ENCODE assay signal across 24 mouse cellular contexts in genomic region chr9:32411507-32411906, GRCm38 (mm10). TPM values are rescaled to one million over a fixed set of nuclear protein-coding genes. Genes with fewer than 3 reads are reported as not detected.
A peak's percentile ranks its signal among the peaks of the same experiment; 100 is the strongest.
DNase-seq lines count a peak whose midpoint lies in the region; ATAC-seq lines count a peak whose summit lies in the region.
"Had no signal": no experiment of that assay in that cellular context is flagged by ENCODE, and none has a peak within 500 bp of the region (broad histone marks: within the 10 kb centered on the region; RNA-seq: fewer than 3 reads in every experiment).

No protein-coding gene starts in this region.

- WGBS in forebrain, embryonic 11.5 days: 85% methylated on average over 5 of the region's 5 CpGs
- 87% methylated on average over 5 of the region's 5 CpGs for WGBS in forebrain, embryonic 13.5 days
- WGBS in kidney, embryonic 15.5 days: 65% methylated on average over 5 of the region's 5 CpGs
- WGBS in kidney, embryonic 14.5 days: 61% methylated on average over 5 of the region's 5 CpGs
- 81% methylated on average over 5 of the region's 5 CpGs for WGBS in limb, embryonic 10.5 days

- H3K36me3 ChIP-seq in forebrain, embryonic 11.5 days (ENCODE audit: control insufficient read depth, insufficient read depth, low read length): no peaks in the 10 kb centered on the region
- no peaks in the 10 kb centered on the region for H3K36me3 ChIP-seq in forebrain, embryonic 13.5 days (ENCODE audit: poor library complexity, severe bottlenecking)
- no peaks in the 10 kb centered on the region for H3K36me3 ChIP-seq in kidney, embryonic 15.5 days
- H3K36me3 ChIP-seq in kidney, embryonic 14.5 days (ENCODE audit: control insufficient read depth, insufficient read depth, low read length): no peaks in the 10 kb centered on the region
- no peaks in the 10 kb centered on the region for H3K36me3 ChIP-seq in limb, embryonic 10.5 days
- H3K36me3 ChIP-seq: embryonic facial prominence, embryonic 12.5 days; forebrain, embryonic 12.5 days; G1E; heart, embryonic 13.5 days; hindbrain, embryonic 13.5 days had no signal

- no peak for ATAC-seq in forebrain, embryonic 11.5 days (replicated peaks; ENCODE audit: low FRiP score)
- ATAC-seq in forebrain, embryonic 13.5 days: no peak
- peak; percentile 35; the same call in 1 of the 2 replicates for ATAC-seq in kidney, embryonic 15.5 days (replicated peaks; ENCODE audit: low FRiP score)
- no peak for ATAC-seq in kidney, embryonic 14.5 days (ENCODE audit: low FRiP score, low TSS enrichment)
- ATAC-seq in frontal cortex, adult (ENCODE audit: low TSS enrichment): no peak
- ATAC-seq: CD4-positive, CD25-positive, alpha-beta regulatory T cell, adult 4 months; forebrain, postnatal 0 days had no signal

- H3K9ac ChIP-seq in forebrain, embryonic 11.5 days (ENCODE audit: low read length): no peak overlapping the region
- H3K9ac ChIP-seq in forebrain, embryonic 13.5 days: no peak overlapping the region
- H3K9ac ChIP-seq in kidney, embryonic 15.5 days: no peak overlapping the region
- no peak overlapping the region for H3K9ac ChIP-seq in kidney, embryonic 14.5 days (ENCODE audit: low read depth, low read length)
- H3K9ac ChIP-seq: embryonic facial prominence, embryonic 12.5 days; forebrain, embryonic 12.5 days; forebrain, postnatal 0 days; heart, embryonic 13.5 days; hindbrain, embryonic 13.5 days had no signal

- no peak overlapping the region for H3K4me3 ChIP-seq in forebrain, embryonic 11.5 days (ENCODE audit: low read depth, low read length)
- H3K4me3 ChIP-seq in forebrain, embryonic 13.5 days: no peak overlapping the region
- H3K4me3 ChIP-seq in kidney, embryonic 15.5 days (replicated peaks): no peak overlapping the region
- H3K4me3 ChIP-seq in kidney, embryonic 14.5 days (ENCODE audit: low read length): no peak overlapping the region
- H3K4me3 ChIP-seq in limb, embryonic 10.5 days: no peak overlapping the region
- H3K4me3 ChIP-seq: embryonic facial prominence, embryonic 12.5 days; forebrain, embryonic 12.5 days; gastrocnemius, adult 2 months; heart, embryonic 13.5 days; hindbrain, embryonic 13.5 days had no signal

- no peak overlapping the region for H3K27ac ChIP-seq in forebrain, embryonic 11.5 days (ENCODE audit: low read depth, low read length)
- H3K27ac ChIP-seq in forebrain, embryonic 13.5 days: no peak overlapping the region
- H3K27ac ChIP-seq in kidney, embryonic 15.5 days: no peak overlapping the region
- H3K27ac ChIP-seq in kidney, embryonic 14.5 days (ENCODE audit: low read depth, low read length): no peak overlapping the region; the same call in 1 of the 2 replicates
- H3K27ac ChIP-seq in limb, embryonic 10.5 days: peak overlapping the region; percentile 99; the same call in 1 of the 2 replicates
- H3K27ac ChIP-seq: embryonic facial prominence, embryonic 12.5 days; forebrain, embryonic 12.5 days; gastrocnemius, adult 2 months; heart, embryonic 13.5 days; hindbrain, embryonic 13.5 days had no signal

- H3K9me3 ChIP-seq in forebrain, embryonic 11.5 days (ENCODE audit: control insufficient read depth, low read length): no peaks in the 10 kb centered on the region
- H3K9me3 ChIP-seq in forebrain, embryonic 13.5 days (replicated peaks): no peaks in the 10 kb centered on the region
- no peaks in the 10 kb centered on the region for H3K9me3 ChIP-seq in kidney, embryonic 15.5 days (replicated peaks)
- H3K9me3 ChIP-seq in kidney, embryonic 14.5 days (ENCODE audit: control insufficient read depth, low read length): no peaks in the 10 kb centered on the region
- no peaks in the 10 kb centered on the region for H3K9me3 ChIP-seq in limb, embryonic 10.5 days (replicated peaks)
- H3K9me3 ChIP-seq: embryonic facial prominence, embryonic 12.5 days; forebrain, embryonic 12.5 days; heart, embryonic 13.5 days; hindbrain, embryonic 13.5 days had no signal

- H3K4me1 ChIP-seq in forebrain, embryonic 11.5 days (replicated peaks; ENCODE audit: control insufficient read depth, insufficient read depth, low read length): peaks cover 7% of the 10 kb centered on the region
- peaks cover 13% of the 10 kb centered on the region; the same call in 1 of the 2 replicates for H3K4me1 ChIP-seq in forebrain, embryonic 13.5 days
- H3K4me1 ChIP-seq in kidney, embryonic 15.5 days: peaks cover 17% of the 10 kb centered on the region
- peaks cover 18% of the 10 kb centered on the region; the same call in 1 of the 2 replicates for H3K4me1 ChIP-seq in kidney, embryonic 14.5 days (ENCODE audit: control insufficient read depth, insufficient read depth, low read length)
- peaks cover 35% of the 10 kb centered on the region for H3K4me1 ChIP-seq in limb, embryonic 10.5 days

- H3K4me2 ChIP-seq in forebrain, embryonic 11.5 days (ENCODE audit: low read depth, low read length, severe bottlenecking): no peak overlapping the region
- no peak overlapping the region for H3K4me2 ChIP-seq in forebrain, embryonic 13.5 days
- no peak overlapping the region for H3K4me2 ChIP-seq in kidney, embryonic 15.5 days
- no peak overlapping the region for H3K4me2 ChIP-seq in kidney, embryonic 14.5 days (replicated peaks; ENCODE audit: low read depth, low read length)
- H3K4me2 ChIP-seq: embryonic facial prominence, embryonic 12.5 days; forebrain, embryonic 12.5 days; heart, embryonic 13.5 days; hindbrain, embryonic 13.5 days had no signal

- peak; percentile 30 for DNase-seq in forebrain, embryonic 11.5 days (ENCODE audit: low spot score)
- DNase-seq in kidney, postnatal 10 days: peak; percentile 58
- DNase-seq in limb, embryonic 10.5 days (ENCODE audit: low spot score): no peak
- DNase-seq: adrenal gland, adult 8-10 months; adrenal gland, postnatal 36 days; B cell, adult 2 months; cerebellum, adult 2 months; cerebellum, postnatal 14 days; embryo, embryonic 11 days; forebrain, postnatal 0 days; gastrocnemius, adult 2 months; gastrocnemius, postnatal 25 days; heart, postnatal 36 days had no signal

- peaks cover 55% of the 10 kb centered on the region for H3K27me3 ChIP-seq in forebrain, embryonic 11.5 days (ENCODE audit: control insufficient read depth, insufficient read depth, low read length)
- H3K27me3 ChIP-seq in forebrain, embryonic 13.5 days: peaks cover 81% of the 10 kb centered on the region
- peaks cover 3% of the 10 kb centered on the region; the same call in 1 of the 2 replicates for H3K27me3 ChIP-seq in kidney, embryonic 15.5 days
- no peaks in the 10 kb centered on the region for H3K27me3 ChIP-seq in kidney, embryonic 14.5 days (ENCODE audit: control insufficient read depth, insufficient read depth, low read length)
- H3K27me3 ChIP-seq in limb, embryonic 10.5 days (ENCODE audit: low read depth, poor library complexity, severe bottlenecking): peaks cover 5% of the 10 kb centered on the region; the same call in 1 of the 2 replicates

RNA-seq across cellular contexts. Expression of gene Kcnj1, which starts 39.2 kb away (rescaled TPM):
- polyA plus RNA-seq in forebrain, embryonic 11.5 days (2014; fragmentation: Nextera tagmentation; extraction: Ambion mirVana): not detected in 2 replicates
- not detected in 2 replicates for polyA plus RNA-seq in forebrain, embryonic 13.5 days (2015; fragmentation: Nextera tagmentation; extraction: Ambion mirVana)
- polyA plus RNA-seq in kidney, embryonic 15.5 days (2015; fragmentation: Nextera tagmentation; extraction: Ambion mirVana): 9.0 and 9.8 TPM in 2 replicates
- polyA plus RNA-seq in kidney, embryonic 14.5 days (2014; fragmentation: Nextera tagmentation; extraction: Ambion mirVana): 1.4 and 3.3 TPM in 2 replicates
- not detected in 2 replicates for polyA plus RNA-seq in limb, embryonic 10.5 days (2016; fragmentation: Nextera tagmentation; extraction: Ambion mirVana)
- polyA plus RNA-seq: CD4-positive, CD25-positive, alpha-beta regulatory T cell, adult 4 months; cerebellum, adult 2 months; embryonic facial prominence, embryonic 12.5 days; forebrain, embryonic 12.5 days; forebrain, postnatal 0 days; G1E; heart, embryonic 13.5 days; heart, postnatal 0 days; hindbrain, embryonic 13.5 days had no signal
